Mouse (Mus musculus) large intestine, adult 2 months (tissue): ENCODE data around the gene Snrpn. TPM values are rescaled to one million over a fixed set of nuclear protein-coding genes. Genes with fewer than 3 reads are reported as not detected.
"Not testable (repeated sequence)": the region's sequence is repeated elsewhere in the genome, so short reads cannot be mapped to it uniquely, and the experiment has no call there.

Source experiments
- DNase-seq: peaks from one replicate; pipeline ENCODE4 v3.0.0-alpha.2; 2012; ENCODE audit warnings: low read depth, low spot score
- WGBS: fragments of 180-500 bp; shearing (Covaris S2); methylation state at CpG from one replicate; pipeline ENCODE4 v1.1.7; 2018; 5-methylcytosine and 5-hydroxymethylcytosine counted together
- polyA plus RNA-seq: library from polyadenylated mRNA; depleted of rRNA; stranded (reverse); fragments of >200 nt; gene quantifications from 2 replicates; pipeline ENCODE4 v1.2.3, GENCODE M21; 2012; rRNA removed

Snrpn gene
- 13.9 and 18.2 TPM in 2 replicates for polyA plus RNA-seq

DNA sequence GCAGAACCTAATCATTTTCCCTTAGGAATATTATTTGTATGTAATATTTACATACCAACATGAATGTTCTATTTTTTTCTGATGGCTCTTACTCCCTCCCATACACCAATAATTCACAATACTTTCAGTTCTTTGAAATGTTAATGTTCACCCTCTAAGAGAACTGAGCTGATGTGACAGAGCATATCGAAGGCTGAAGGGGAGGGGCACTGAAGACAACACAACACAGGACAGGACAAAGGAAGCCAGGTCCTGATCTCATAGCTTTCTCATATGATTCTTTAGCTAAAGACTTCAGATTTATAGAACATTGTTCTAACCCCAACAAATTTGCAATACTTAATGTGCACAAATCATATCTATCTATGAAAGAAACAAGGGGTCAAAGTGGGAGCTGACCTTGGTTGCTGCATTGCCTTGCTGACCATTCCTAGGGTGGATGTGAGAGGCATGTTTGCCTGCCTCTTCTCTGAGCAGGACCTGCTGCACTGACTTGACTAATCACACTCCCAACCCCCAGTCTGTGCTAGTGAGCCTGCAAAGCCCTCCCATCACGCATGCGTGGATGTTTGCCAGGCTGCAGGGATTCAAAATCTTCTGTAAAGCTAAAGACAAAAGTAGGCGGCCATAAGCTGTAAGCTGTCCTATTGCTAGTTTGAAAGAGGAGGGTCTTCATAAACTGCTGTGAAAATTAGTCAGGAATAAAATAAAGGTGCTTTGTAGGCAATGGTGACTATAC is at the start of gene Snrpn:
Gene Snrpn, minus strand, starts transcription at position 478 of the 739 bp plus-strand sequence.
- 53% methylated on average over 4 of the region's 4 CpGs for WGBS

DNA sequence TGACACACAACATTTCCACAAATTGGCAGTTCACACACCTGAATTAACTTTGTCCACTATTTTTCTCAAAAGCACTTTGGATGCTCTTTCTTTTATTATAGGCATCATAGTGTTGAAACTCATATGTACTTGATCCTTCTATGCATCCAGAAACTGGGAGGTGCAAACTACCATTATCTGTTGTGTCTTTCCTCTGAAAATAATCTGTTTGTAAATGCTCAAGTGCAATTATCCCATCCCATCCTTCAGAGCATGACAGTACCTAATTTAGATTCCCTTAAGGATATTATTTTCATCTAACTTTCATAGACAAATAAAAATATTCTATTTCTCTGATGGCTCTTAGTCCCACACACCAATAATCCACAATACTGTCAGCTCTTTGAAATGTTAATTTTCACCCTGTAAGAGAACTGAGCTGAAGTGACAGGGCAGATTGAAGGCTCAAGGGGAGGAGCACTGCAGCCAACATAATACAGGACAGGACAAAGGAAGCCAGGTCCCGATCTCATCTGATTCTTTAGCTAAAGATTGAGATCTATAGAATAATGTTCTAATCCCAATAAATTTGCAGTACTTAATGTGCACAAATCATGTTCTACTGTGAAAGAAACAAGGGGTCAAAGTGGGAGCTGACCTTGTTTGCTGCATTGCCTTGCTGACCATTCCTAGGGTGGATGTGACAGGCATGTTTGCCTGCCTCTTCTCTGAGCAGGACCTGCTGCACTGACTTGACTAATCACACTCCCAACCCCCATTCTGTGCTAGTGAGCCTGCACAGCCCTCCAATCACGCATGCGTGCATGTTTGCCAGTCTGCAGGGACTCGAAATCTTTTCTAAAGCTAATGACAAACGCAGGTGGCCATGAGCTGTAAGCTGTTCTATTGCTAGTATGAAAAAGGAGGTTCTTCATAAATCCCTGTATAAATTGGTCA is 30.5 kb upstream of the Snrpn start:
- WGBS, result 56% methylated on average over 5 of the region's 5 CpGs
- no peak for DNase-seq

More for the DNA sequence above, at the start of gene Snrpn:
- DNase-seq, result no peak

DNA sequence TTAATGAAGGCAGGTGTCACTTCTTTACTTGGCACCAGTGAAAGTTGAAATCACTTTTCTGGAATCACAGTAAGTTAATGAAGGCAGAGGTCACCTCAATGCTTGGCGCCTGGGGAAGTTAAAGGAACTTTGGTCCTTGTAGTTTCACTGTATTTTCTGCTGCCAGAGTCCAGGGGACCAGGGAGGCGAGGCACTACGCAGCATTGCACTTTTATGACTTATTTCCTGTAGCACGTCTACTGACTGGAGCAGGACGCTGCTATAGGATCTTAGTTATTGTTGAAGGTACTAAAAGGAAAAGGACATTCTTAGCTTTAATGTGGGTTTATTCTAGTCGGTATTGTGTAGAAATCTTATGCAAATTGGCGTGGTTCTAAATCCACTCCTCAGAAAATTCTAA is 14.7 kb downstream of the Snrpn start:
- whole genome bisulfite sequencing, result 33% methylated on average over 7 of the region's 7 CpGs
- peak; percentile 35 for DNase-seq

DNA sequence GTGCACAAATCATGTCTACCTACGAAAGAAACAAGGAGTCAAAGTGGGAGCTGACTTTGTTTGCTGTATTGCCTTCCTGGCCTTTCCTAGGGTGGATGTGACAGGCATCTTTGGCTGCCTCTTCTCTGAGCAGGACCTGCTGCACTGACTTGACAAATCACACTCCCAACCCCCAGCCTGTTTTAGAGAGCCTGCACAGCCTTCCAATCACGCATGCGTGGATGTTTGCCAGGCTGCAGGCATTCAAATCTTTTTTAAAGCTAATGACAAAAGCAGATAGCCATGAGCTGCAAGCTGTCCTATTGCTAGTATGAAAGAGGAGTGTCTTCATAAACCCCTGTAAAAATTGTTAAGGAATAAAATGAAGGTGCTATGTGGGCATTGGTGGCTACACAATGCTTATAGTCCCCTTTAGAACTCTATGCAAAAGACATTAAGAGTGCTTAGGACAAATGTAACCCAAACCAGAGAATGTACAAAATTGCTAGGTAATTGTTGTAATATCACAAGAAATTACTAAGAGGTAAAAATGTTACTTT is 16.9 kb downstream of the Snrpn start:
- DNase-seq, result not testable (repeated sequence)
- WGBS, result 41% methylated on average over 3 of the region's 3 CpGs

DNA sequence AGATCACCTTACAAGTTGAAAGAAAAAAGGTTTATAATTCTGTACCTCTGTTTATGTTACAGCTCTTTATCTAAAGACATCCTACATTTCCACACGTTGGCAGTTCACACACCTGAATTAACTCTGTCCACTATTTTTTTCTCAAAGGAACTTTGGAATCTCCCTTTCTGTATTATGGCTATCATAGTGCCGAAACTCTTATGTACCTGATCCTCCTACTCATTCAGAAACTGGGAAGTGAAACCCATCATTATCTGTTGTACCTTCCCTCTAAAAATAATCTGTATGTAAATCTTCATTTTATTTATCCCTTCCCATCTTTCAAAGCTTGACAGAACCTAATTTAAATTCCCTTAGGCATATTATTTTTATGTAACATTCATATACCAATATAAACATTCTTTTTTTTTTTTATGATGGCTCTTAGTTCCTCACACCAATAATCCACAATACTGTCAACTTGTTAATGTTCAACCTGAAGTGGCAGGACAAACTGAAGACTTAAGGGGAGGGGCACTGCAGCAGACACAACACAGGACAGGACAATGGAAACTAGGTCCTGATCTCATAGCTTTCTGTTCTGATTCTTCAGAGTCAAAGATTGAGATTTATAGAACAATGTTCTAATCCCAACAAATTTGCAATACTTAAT is 17.5 kb downstream of the Snrpn start:
- 50% methylated on average over 2 of the region's 2 CpGs for WGBS

DNA sequence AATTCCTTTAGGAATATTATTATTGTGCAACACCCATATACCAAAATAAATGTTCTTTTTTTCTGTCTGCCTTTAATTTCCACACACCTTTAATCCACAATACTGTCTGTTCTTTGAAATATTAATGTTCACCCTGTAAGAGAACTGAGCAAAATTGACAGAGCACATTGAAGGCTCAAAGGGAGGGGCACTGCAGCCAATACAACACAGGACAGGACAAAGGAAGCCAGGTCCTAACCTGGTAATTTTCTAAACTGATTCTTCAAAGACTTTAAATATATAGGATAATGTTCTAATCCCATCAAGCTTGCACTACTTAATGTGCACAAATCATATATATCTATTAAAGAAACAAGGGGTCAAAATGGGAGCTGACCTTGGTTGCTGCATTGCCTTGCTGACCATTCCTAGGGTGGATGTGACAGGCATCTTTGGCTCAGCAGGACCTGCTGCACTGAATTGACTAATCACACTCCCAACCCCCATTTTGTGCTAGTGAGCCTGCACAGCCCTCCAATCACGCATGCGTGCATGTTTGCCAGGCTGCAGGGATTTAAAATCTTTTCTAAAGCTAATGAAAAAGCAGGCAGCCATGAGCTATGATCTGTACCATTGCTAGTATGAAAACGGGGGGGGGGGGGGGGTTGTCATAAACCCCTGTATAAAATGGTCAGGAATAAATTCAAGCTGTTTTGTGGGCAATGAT is 42.7 kb downstream of the Snrpn start:
- DNase-seq, result no peak
- WGBS, result 65% methylated on average over 3 of the region's 3 CpGs

More for the DNA sequence above, 17.5 kb downstream of the Snrpn start:
- DNase-seq, result peak; percentile 24

DNA sequence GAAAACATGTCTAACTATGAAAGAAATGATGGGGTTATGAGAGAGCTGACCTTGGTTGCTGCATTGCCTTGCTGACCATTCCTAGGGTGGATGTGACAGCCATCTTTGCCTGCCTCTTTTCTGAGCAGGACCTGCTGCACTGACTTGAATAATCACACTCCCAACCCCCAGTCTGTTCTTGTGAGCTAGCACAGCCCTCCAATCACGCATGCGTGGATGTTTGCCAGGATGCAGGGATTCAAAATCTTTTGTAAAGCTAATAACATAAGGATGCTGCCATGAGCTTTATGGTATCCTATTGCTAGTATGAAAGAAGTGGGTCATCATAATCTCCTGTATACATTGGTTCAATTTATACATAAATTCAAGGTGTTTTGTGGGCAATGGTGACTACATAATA is 63.7 kb downstream of the Snrpn start:
- DNase-seq, result no peak
- 68% methylated on average over 2 of the region's 2 CpGs for WGBS

DNA sequence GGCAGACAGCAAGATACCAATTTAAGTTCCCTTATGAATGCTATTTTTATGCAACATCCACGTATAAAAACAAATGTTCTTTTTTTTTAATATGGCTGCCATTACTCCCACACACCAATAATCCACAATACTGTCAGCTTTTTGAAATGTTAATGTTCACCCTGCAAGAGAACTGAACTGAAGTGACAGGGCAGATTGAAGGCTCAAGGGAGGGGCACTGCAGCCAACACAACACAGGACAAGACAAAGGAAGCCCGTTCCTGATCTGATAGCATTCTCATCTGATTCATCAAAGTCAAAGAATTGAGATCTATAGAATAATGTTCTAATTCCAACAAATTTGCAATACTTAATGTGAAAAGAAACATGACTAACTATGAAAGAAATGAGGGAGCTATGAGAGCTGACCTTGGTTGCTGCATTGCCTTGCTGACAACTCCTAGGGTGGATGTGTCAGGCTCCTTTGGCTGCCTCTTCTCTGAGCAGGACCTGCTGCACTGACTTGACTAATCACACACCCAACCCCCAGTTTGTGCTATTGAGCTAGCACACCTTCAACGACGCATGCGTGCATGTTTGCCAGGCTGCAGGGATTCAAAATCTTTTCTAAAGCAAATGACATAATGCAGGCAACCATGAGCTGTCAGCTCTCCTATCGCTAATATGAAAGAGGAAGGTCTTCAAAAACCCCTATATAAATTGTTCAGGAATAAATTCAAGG is 92.4 kb downstream of the Snrpn start:
- no peak for DNase-seq
- 75% methylated on average over 6 of the region's 6 CpGs for WGBS

DNA sequence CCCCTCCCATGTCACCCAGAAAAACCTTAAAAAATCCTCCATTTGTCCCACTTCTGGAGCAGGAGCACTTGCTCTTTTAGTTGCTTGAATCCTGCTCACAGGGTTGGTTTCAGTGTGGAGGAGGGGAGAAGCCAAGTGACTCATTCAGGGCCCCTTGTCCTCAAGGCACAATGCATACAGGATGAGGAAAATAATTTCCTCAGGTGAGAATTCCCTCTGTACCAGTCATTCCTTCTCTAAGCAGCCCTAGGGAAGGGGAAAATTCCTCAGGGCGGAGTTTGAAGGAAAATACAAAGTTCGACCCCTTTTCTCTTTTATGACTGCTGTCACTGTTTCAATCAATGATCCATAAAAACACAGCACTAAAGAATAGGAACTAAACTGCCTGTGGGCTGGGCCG is 126.8 kb downstream of the Snrpn start:
- DNase-seq, result no peak
- WGBS, result 28% methylated on average over 3 of the region's 3 CpGs

DNA sequence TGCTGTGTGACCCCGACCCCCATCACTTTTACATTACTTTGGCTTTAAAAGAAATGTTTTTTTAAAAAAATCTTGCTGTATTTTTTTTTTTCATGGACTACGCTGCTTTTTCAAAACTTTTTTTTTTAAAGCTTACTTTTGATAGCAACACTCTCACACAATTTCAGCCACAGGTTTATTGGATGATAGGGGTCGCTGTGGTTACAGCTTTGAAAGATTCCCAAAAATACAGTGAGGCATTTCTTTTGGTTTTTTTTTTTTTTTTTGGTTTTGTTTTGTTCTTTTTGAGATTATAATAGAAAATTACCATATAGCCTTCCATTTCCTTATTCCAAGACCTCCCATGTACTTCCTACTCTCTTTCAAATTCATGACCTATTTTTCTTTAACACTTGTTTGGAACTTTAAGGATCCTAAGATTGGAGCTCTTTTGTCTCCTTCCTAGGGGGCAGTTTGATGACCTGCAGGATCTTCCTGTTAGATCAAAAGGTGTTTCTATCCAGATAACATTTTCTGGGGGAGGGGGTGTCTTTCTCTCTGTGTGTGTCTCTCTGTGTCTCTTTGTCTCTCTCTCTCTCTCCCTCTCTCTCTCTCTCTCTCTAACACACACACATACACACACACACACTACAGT is 132.2 kb downstream of the Snrpn start:
- no peak for DNase-seq
- 40% methylated on average over 3 of the region's 3 CpGs for WGBS

DNA sequence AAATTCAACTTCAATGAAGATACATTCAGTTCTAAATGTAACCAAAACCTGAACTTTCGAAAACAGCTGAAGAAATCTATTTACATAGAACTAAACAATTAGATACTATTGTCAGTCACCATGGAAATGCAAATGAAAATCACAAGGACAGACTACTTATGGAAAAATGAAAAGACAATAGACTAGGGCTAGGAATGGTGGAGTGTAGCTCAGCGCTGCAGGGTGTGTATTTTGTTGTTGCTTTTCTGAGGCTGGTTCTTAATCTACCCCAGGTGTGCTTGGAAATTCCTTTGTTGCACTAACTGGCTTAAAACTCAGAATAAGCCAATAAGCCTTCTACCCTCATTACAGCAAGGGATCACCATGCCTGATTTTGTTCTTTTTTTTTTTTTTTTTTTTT is 133.8 kb downstream of the Snrpn start:
- 56% methylated on average over 2 of the region's 2 CpGs for WGBS
- DNase-seq, result no peak

DNA sequence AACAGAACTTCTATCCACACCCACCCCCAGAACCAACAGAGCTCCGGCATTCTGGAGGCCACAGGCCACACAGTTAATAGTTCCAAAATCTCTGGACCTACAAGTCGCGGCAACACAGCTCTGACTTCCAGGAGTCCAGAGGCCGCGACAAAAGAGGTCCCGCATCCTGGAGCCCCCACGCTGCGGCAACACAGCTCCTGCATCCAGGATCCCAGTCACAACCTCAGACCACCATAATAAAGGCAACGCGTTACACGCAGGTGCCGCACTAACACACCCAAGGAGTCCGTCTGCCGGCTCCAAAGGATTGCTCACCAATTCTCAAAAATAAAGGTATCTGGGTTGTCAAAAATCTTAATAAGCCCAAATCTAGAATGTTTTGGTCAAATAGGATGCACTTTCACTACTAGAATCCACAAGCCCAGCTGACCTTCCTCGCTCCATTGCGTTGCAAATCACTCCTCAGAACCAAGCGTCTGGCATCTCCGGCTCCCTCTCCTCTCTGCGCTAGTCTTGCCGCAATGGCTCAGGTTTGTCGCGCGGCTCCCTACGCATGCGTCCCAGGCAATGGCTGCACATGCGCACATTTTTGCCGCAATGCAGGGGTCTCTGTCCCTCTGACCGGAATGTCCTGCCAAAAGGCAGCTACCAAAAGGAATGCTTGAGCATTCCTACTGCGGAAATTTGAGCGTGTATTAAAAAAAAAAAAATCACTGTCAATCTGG is 135.3 kb downstream of the Snrpn start, which contains the start of the genes Snurf and Gm38393:
Gene Snurf, minus strand, starts transcription at position 444 of the 725 bp plus-strand sequence.
Gene Gm38393, minus strand, starts transcription at position 459 of the 725 bp plus-strand sequence.
- DNase-seq, result no peak
- 46% methylated on average over 30 of the region's 30 CpGs for WGBS

DNA sequence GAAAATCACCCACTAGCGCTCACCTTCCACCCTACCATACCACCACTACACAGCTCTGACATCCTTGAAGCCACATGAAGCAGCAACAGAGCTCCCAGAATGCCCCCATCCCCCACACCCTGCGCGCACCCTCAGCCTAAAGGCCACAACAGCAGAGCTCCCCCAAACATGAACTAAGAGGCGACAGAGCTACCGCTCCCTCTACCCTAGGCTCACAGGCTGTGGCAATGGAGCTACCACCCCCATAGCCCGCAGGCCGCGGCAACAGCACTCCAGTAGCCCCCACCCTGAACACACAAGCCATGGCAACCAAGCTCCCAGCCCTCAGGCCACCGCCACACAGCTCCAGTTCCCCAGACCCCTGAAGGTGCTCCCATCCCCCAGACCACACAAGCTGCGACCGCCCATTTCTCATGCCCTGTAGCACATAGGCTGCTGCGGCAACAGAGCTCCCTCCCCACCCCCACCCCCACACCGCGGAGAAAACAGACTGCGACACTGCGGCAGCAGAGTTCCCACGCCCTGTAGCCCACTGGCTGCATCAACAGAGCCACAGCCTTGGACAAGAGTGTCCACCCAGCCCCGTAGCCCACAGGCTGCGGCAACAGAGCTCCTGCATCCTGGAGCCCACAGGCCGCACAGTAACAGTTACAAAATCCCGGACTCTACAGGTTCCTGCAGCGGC is 136.0 kb downstream of the Snrpn start:
- DNase-seq, result no peak
- WGBS, result 46% methylated on average over 22 of the region's 22 CpGs

DNA sequence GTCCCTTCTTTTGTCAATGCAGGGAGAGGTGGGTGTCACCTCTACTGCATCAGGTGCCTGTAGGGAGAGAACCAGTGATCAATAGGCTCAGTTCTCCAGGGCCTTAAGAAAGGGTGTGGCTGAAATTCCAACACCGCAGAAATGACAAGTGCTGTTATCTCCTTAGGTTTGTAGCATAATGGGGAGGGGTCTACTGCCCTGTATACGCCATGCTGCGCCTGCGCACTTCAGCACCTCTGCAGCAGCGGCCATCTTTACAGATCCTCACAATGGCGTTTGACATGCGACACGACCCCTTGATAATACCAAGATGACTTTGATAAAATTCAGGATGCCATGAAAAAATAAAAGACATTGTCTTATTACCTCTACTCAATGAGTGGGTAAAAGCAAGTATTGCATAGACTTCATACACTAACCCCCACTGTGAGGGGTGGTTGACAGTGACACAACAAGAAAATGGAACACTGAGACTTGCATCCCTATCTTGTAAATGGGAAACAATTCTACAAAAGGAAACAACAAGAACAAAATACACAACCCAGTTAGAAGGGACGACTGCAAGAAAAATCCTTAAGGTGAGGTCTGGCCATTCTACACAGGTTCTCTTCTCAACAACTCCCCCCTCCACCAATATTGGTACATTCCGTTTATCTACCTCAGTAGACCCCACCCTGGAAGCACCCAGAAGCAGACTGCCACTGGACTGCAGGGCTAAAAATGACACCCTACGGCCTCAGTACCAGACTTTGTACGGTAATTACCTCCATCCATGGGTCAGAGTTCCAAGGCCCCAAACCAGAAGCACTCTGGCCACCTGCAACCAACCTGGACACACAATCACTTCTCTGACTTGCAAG is 136.8 kb downstream of the Snrpn start:
- no peak for DNase-seq
- 77% methylated on average over 12 of the region's 12 CpGs for WGBS

DNA sequence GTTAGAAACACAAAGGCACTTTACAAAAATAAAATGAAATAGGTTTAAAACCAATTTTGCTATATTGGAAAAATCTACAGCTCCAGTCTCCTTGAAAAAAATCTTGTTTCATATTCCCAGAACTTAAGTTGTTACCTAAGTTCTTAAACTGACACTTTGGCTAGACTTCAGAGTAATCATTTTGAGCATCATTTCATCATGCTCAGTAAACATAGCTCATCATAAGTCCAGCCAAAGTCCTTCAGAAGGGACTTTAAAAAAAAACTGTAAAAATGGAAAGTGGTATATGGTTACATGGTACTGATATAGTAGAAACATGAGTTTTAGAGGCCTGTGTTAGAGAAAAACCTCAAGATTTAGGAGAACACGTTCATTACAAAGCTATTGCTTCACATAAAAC is 161.4 kb downstream of the Snrpn start:
- WGBS, result 48% methylated on average over 1 of the region's 1 CpGs
- no peak for DNase-seq
